Mouse (Mus musculus) MEL (cell line): ENCODE data around the gene Rasl11b.

Source experiments
- CTCF ChIP-seq, 3 experiments: IDR thresholded peaks in 2 of 3; conservative IDR thresholded peaks in 1 of 3; 2 replicates each; pipeline ENCODE4 v1.5.1; 2011 to 2012; ENCODE audit warnings: low read length in 3 of 3, low read depth in 2 of 3, mild to moderate bottlenecking in 2 of 3, improper control_type of control experiment in 1 of 3, inconsistent platforms in 1 of 3, mixed read lengths in 1 of 3, moderate library complexity in 1 of 3; ENCODE audit not compliant: control insufficient read depth in 1 of 3, insufficient read depth in 1 of 3, poor library complexity in 1 of 3, severe bottlenecking in 1 of 3
- ELF1 ChIP-seq: IDR thresholded peaks from 2 replicates; pipeline ENCODE4 v1.6.1; 2014; ENCODE audit warnings: low read depth, mild to moderate bottlenecking, inconsistent platforms, low read length, improper control_type of control experiment, moderate library complexity
- EP300 ChIP-seq, 2 experiments: IDR thresholded peaks; 2 replicates each; pipeline ENCODE4 v1.6.1; 2011; ENCODE audit warnings: improper control_type of control experiment in 2 of 2, low read length in 2 of 2, low read depth in 1 of 2, mild to moderate bottlenecking in 1 of 2
- GATA1 ChIP-seq: IDR thresholded peaks from 2 replicates; pipeline ENCODE4 v1.6.1; 2011; ENCODE audit warnings: low read depth, low read length, improper control_type of control experiment
- KAT2A ChIP-seq: conservative IDR thresholded peaks from 2 replicates; pipeline ENCODE4 v1.6.1; 2012; ENCODE audit warnings: low read depth, low read length, improper control_type of control experiment, inconsistent platforms
- MAFK ChIP-seq: IDR thresholded peaks from 2 replicates; pipeline ENCODE4 v1.6.1; 2011; ENCODE audit warnings: low read depth, mild to moderate bottlenecking, low read length, improper control_type of control experiment, borderline replicate concordance
- MXI1 ChIP-seq: IDR thresholded peaks from 2 replicates; pipeline ENCODE4 v1.6.1; 2011; ENCODE audit warnings: mild to moderate bottlenecking, low read depth, low read length, improper control_type of control experiment
- MYC ChIP-seq: IDR thresholded peaks from 2 replicates; pipeline ENCODE4 v1.6.1; 2011; ENCODE audit warnings: low read depth, mild to moderate bottlenecking, low read length, improper control_type of control experiment, moderate library complexity
- POLR2A ChIP-seq, 2 experiments: IDR thresholded peaks; 2 replicates each; pipeline ENCODE4 v1.6.1; 2011 to 2012; ENCODE audit warnings: low read length in 2 of 2, mild to moderate bottlenecking in 2 of 2, control low read depth in 1 of 2, improper control_type of control experiment in 1 of 2, low read depth in 1 of 2, moderate library complexity in 1 of 2; ENCODE audit not compliant: control insufficient read depth in 1 of 2, insufficient read depth in 1 of 2, poor library complexity in 1 of 2
- POLR2AphosphoS5 ChIP-seq: IDR thresholded peaks from 2 replicates; pipeline ENCODE4 v1.6.1; 2012; ENCODE audit warnings: low read depth, borderline replicate concordance, mild to moderate bottlenecking, inconsistent platforms, low read length, moderate library complexity, mixed read lengths
- TAL1 ChIP-seq: IDR thresholded peaks from 2 replicates; pipeline ENCODE4 v1.6.1; 2012; ENCODE audit warnings: mild to moderate bottlenecking, inconsistent platforms, low read length, moderate library complexity, mixed read lengths
- ZMIZ1 ChIP-seq: IDR thresholded peaks from 2 replicates; pipeline ENCODE4 v1.6.1; 2012; ENCODE audit warnings: low read depth, mild to moderate bottlenecking, inconsistent platforms, low read length, improper control_type of control experiment, moderate library complexity
- ZNF384 ChIP-seq: IDR thresholded peaks from 2 replicates; pipeline ENCODE4 v1.6.1; 2012; ENCODE audit warnings: low read depth, mild to moderate bottlenecking, inconsistent platforms, low read length, improper control_type of control experiment

DNA sequence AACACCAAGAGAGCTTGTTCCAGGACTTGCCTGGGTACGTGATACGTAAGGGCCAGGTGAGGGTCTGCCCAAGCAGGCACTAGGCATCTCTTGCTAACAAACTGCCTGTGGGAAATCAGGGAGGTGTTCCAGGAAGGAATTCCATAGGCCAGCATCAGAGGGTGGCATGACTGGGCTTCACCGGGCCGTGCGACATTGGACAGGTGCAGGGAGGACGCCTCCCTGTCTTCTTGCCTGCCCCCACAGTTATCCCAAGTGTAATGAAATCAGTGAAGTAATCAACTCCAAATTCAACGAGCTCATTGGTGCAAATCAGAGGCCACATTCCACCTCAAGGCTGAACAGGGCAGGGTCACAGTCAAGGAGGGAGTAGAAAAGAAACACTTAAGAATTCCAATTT lies 11.6 kb downstream of the Rasl11b start:
- TF ChIP-seq POLR2A (IDR thresholded peaks at IDR 0.05; ENCODE audit: control insufficient read depth in 1 of 2, insufficient read depth in 1 of 2, low read depth in 1 of 2, low read length in 2 of 2, poor library complexity in 1 of 2) (no peak), GATA1 (no peak), MXI1 (no peak), MYC (no peak), KAT2A (no peak), TAL1 (no peak), POLR2AphosphoS5 (no peak), ZNF384 (no peak), EP300 (IDR thresholded peaks at IDR 0.05; ENCODE audit: low read depth in 1 of 2, low read length in 2 of 2) (no peak), MAFK (no peak), ZMIZ1 (no peak), ELF1 (no peak), CTCF (IDR thresholded peaks at IDR 0.05 in 2 of 3, conservative IDR thresholded peaks at IDR 0.05 in 1 of 3; ENCODE audit: control insufficient read depth in 1 of 3, insufficient read depth in 1 of 3, low read depth in 2 of 3, low read length in 3 of 3, poor library complexity in 1 of 3, severe bottlenecking in 1 of 3) (no peak)
